Mouse (Mus musculus) megakaryocyte-erythroid progenitor cell, adult 5 weeks (primary cell): ENCODE data around the gene Gm11985. TPM values are rescaled to one million over a fixed set of nuclear protein-coding genes. Genes with fewer than 3 reads are reported as not detected.

Source experiments
- polyA plus RNA-seq: library from polyadenylated mRNA; stranded (reverse); fragments of >175 nt; gene quantifications from 2 replicates; pipeline ENCODE4 v1.2.3, GENCODE M21; 2012

Gene Gm11985
- not detected in 2 replicates for polyA plus RNA-seq

GRCm38 (mm10) chr11:7188469-7188868, at the start of gene Gm11985:
TSS of gene Gm11985 (minus strand) at chr11:7188569.

GRCm38 (mm10) chr11:7213501-7214341, 25.4 kb upstream of the Gm11985 start, which contains the start of gene Igfbp3:
TSS of gene Igfbp3 (minus strand) at chr11:7213923.

GRCm38 (mm10) chr11:7197491-7197941, 9.1 kb upstream of the Gm11985 start, which contains the start of gene Igfbp1:
TSS of gene Igfbp1 (plus strand) at chr11:7197782.

Other genes starting within 250 kb of the Gm11985 start
- not detected in 2 replicates for gene Adcy1, start 125.1 kb downstream of the Gm11985 start, polyA plus RNA-seq
- gene Igfbp1, start 9.2 kb upstream of the Gm11985 start, polyA plus RNA-seq, result not detected in 2 replicates
- 0.15 TPM in 1 of 2 replicates, not detected in the other for gene Igfbp3, start 25.4 kb upstream of the Gm11985 start, polyA plus RNA-seq